Mouse (Mus musculus): ENCODE measurements at regions not wholly inside any gene's neighbourhood (a gene's known extent, or its start where the extent isn't known, plus 50 kb on each side); places are given as distances from the start of the nearest gene placed in this dataset.

DNA sequence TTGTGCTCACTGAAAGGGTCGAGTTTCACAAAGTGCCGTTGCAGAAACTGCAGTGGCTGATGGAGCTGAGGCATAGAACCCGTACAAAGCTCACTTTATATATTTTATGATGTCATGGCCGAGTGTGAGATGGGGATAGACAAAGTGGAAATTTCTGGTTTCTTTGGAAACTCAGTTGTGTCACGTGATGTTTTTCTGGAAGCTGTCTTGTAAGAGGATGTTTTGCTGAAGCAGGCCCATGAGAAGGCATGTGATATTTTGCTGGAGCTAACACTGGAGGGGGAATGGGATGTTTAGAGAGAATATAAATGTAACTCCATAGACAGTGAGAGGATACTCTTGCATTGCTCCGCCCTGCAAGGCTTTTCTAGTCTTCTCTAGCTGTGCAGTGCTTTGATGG is 311.7 kb downstream of the Tmem132b start:
- WGBS, result 69% methylated on average over 6 of the region's 6 CpGs
- H3K4me1 ChIP-seq, result no peaks in the 10 kb centered on the region
- no peak overlapping the region for H3K4me2 ChIP-seq (replicated peaks)
- no peak overlapping the region for H3K27ac ChIP-seq (replicated peaks)
- H3K9me3 ChIP-seq (replicated peaks), result no peaks in the 10 kb centered on the region
- no peaks in the 10 kb centered on the region for H3K36me3 ChIP-seq
- ATAC-seq (ENCODE audit: insufficient number of reproducible peaks, low FRiP score, low TSS enrichment, low read depth), result no peak
- H3K9ac ChIP-seq, result no peak overlapping the region
- no peaks in the 10 kb centered on the region for H3K27me3 ChIP-seq
- no peak overlapping the region for H3K4me3 ChIP-seq (replicated peaks)

DNA sequence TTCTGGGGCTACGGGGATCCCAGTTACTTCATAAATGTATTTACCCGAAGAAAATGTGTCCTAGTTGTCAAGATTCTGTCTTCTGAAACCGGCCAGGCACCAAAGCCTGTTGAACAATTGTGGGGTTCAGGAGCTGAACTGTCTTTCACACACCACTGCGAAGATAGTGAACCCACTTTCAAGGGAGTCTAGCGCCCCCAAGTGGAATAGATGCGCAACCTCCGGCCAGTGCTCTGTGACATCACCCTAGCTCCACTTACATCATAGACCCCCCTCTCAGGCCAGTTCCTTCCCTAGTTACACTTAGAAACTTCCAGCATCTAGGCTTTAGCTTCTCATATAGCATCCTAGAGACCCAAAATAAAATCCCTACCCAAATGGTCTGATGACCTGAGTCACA is 318.1 kb downstream of the Tmem132b start:
- 85% methylated on average over 7 of the region's 7 CpGs for WGBS
- Histone ChIP-seq H3K27ac (replicated peaks) (no peak overlapping the region), H3K36me3 (no peaks in the 10 kb centered on the region), H3K4me2 (replicated peaks) (no peak overlapping the region), H3K27me3 (no peaks in the 10 kb centered on the region), H3K4me3 (replicated peaks) (no peak overlapping the region), H3K9ac (no peak overlapping the region), H3K4me1 (no peaks in the 10 kb centered on the region), H3K9me3 (replicated peaks) (no peaks in the 10 kb centered on the region)
- no peak for ATAC-seq (ENCODE audit: insufficient number of reproducible peaks, low FRiP score, low TSS enrichment, low read depth)

DNA sequence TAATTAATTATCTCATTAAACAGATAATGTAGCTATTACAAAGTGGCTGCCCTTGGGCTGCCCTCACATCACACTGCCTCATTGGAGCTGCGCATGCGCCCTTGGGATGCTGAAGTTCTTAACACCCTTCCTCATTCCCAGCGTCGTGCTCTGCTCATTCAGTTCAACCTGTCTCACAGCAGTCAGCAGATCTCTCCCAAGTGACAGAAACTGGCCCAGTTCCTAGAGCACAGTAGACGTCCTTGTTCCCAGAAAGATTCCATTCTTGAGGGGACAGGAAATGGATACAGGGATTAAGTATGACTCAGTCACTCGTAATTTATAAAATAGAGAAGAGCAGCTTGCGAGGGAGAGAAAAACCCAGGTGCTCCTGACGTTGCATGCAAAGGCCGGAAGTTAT is 344.7 kb downstream of the Tmem132b start:
- Histone ChIP-seq H3K9me3 (replicated peaks) (no peaks in the 10 kb centered on the region), H3K27ac (replicated peaks) (no peak overlapping the region), H3K4me2 (replicated peaks) (no peak overlapping the region), H3K27me3 (no peaks in the 10 kb centered on the region), H3K4me3 (replicated peaks) (no peak overlapping the region), H3K4me1 (no peaks in the 10 kb centered on the region), H3K36me3 (no peaks in the 10 kb centered on the region), H3K9ac (no peak overlapping the region)
- WGBS, result 65% methylated on average over 9 of the region's 9 CpGs
- ATAC-seq (ENCODE audit: insufficient number of reproducible peaks, low FRiP score, low TSS enrichment, low read depth), result no peak

DNA sequence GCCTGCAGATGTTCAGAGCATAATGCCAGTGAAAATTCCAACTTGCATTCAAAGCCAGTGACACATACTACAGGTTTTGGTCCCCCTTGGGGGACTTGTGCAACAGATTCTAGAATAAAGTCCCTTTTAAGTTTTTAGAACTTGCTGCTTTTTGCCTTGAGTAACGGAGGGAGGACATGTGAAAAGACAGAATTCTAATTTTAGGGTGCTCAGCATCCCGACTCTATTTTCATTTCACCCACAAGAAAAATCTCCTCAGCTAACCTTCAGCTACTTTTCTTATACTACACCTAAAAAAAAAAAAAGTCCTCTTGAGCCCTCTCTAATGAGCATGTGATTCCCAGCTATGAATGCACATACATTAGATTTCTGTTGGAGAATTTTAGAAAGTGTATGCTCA is 357.3 kb downstream of the Tmem132b start:
- Histone ChIP-seq H3K9me3 (replicated peaks) (no peaks in the 10 kb centered on the region; the same call in 1 of the 2 replicates), H3K9ac (no peak overlapping the region), H3K36me3 (no peaks in the 10 kb centered on the region), H3K27ac (replicated peaks) (no peak overlapping the region), H3K4me3 (replicated peaks) (no peak overlapping the region), H3K27me3 (no peaks in the 10 kb centered on the region), H3K4me1 (no peaks in the 10 kb centered on the region), H3K4me2 (replicated peaks) (no peak overlapping the region)
- ATAC-seq (ENCODE audit: insufficient number of reproducible peaks, low FRiP score, low TSS enrichment, low read depth), result no peak
- 84% methylated on average over 2 of the region's 2 CpGs for WGBS

DNA sequence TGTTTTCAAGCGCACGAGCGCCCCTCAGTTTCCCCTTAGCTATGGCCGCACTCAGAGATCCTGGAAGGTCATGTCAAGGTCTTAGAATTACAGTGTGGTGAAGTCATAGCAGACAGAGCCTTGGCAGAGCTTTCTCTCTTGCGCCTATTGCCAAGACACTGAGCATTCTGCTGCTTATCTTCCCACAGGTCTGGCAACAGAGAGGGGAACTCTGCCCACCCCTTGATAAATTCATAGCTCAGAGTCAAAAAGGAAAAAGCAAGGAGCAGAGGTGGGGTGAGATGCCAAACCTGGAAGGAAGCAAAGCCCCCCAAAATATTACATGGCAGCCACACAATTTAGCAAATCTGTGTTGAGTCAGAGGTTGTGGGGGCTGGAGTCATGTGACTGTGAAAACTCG is 362.3 kb downstream of the Tmem132b start:
- no peaks in the 10 kb centered on the region for H3K36me3 ChIP-seq
- H3K4me2 ChIP-seq (replicated peaks), result no peak overlapping the region
- no peak overlapping the region for H3K9ac ChIP-seq
- no peak for ATAC-seq (ENCODE audit: insufficient number of reproducible peaks, low FRiP score, low TSS enrichment, low read depth)
- H3K27ac ChIP-seq (replicated peaks), result no peak overlapping the region
- H3K4me1 ChIP-seq, result no peaks in the 10 kb centered on the region
- 82% methylated on average over 6 of the region's 6 CpGs for WGBS
- H3K9me3 ChIP-seq (replicated peaks), result no peaks in the 10 kb centered on the region; the same call in 1 of the 2 replicates
- no peak overlapping the region for H3K4me3 ChIP-seq (replicated peaks)
- no peaks in the 10 kb centered on the region for H3K27me3 ChIP-seq

DNA sequence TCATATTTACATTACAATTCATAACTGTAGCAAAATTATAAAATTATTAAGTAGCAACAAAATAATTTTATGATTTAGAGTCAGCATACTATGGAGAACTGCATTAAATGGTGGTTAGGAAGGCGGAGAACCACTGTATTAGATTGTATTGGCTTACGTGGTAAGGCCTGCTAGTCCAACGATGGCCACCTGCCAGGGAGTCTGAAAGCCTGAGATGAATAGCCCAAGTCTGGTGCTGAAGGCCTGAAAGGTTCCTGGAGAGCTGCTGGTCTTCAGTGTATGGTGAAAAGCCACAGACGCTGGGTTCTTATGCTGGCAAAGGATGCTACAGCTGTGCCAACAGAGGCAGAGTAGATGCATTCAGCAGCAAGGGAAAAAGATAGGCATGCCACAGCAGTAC is 370.5 kb downstream of the Tmem132b start:
- 81% methylated on average over 4 of the region's 4 CpGs for WGBS

DNA sequence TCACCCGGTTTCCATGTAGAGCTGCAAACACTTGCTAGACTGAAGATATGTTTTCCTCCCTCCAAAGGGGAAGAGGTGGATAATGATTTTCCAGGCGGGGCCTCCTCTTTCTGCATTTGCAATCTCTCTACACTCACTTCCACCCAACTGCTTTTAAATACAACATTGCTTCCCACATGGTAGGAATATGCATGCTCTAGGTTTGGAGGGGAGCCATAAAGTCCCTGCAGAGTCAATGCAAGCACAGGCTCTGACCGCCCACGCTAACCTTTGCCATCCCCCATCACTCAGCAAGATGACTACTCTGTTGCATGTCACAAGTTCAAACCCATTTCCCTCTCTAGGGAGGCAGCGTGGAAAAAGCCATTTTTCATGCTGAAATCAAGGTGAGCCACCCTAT is 372.9 kb downstream of the Tmem132b start:
- no peaks in the 10 kb centered on the region for H3K9me3 ChIP-seq (replicated peaks)
- WGBS, result 80% methylated on average over 5 of the region's 5 CpGs
- H3K9ac ChIP-seq, result no peak overlapping the region
- H3K27me3 ChIP-seq, result no peaks in the 10 kb centered on the region
- H3K4me1 ChIP-seq, result no peaks in the 10 kb centered on the region
- no peaks in the 10 kb centered on the region for H3K36me3 ChIP-seq
- H3K4me2 ChIP-seq (replicated peaks), result no peak overlapping the region
- no peak for ATAC-seq (ENCODE audit: insufficient number of reproducible peaks, low FRiP score, low TSS enrichment, low read depth)
- no peak overlapping the region for H3K27ac ChIP-seq (replicated peaks)
- no peak overlapping the region for H3K4me3 ChIP-seq (replicated peaks)

More for the DNA sequence above, 370.5 kb downstream of the Tmem132b start:
- Histone ChIP-seq H3K27me3 (no peaks in the 10 kb centered on the region), H3K4me3 (replicated peaks) (no peak overlapping the region), H3K36me3 (no peaks in the 10 kb centered on the region), H3K27ac (replicated peaks) (no peak overlapping the region), H3K9ac (no peak overlapping the region), H3K9me3 (replicated peaks) (no peaks in the 10 kb centered on the region), H3K4me1 (no peaks in the 10 kb centered on the region), H3K4me2 (replicated peaks) (no peak overlapping the region)
- no peak for ATAC-seq (ENCODE audit: insufficient number of reproducible peaks, low FRiP score, low TSS enrichment, low read depth)

DNA sequence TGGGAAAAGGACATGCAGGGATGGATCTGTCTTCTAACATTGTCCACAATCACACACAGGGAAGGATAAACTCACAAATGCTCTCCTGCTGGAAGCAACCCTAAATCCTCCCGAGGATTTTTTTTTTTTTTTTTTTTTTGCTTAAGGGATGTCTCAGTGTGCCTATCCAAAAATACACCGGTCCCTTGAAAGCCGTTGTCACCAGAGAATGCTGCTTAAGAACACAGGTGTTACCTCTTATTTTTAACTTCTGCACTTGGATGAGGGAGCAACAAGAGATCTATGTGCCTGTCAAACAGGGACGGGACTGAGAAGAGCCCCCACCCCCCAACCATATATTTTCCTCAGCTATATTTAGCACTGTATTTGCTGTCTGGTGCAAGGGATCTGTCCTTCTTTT is 375.8 kb downstream of the Tmem132b start:
- H3K4me3 ChIP-seq (replicated peaks), result no peak overlapping the region
- no peak for ATAC-seq (ENCODE audit: insufficient number of reproducible peaks, low FRiP score, low TSS enrichment, low read depth)
- no peaks in the 10 kb centered on the region for H3K36me3 ChIP-seq
- H3K9ac ChIP-seq, result no peak overlapping the region
- no peaks in the 10 kb centered on the region for H3K4me1 ChIP-seq
- WGBS, result 86% methylated on average over 4 of the region's 4 CpGs
- no peaks in the 10 kb centered on the region for H3K27me3 ChIP-seq
- no peaks in the 10 kb centered on the region for H3K9me3 ChIP-seq (replicated peaks)
- no peak overlapping the region for H3K27ac ChIP-seq (replicated peaks)
- H3K4me2 ChIP-seq (replicated peaks), result no peak overlapping the region

DNA sequence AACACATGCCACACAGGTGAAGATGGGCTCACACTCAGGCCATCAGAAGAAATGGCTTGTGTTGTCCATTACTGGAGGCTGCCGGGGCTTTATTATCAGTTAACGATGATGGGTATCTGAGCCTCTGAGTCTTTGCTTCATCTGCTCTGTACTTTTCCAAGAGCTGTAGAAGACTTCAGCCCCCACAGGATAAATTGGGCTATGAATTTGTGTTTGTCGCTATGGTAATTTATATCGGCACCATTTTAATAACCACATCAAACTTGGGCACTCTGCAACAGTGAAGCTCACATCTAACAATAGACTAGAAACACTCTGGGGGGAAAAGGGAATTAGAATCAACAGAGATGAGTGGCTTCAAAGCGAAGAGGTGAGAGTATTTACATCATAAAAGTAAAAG is 376.3 kb downstream of the Tmem132b start:
- H3K4me2 ChIP-seq (replicated peaks), result no peak overlapping the region
- H3K9ac ChIP-seq, result no peak overlapping the region
- H3K27me3 ChIP-seq, result no peaks in the 10 kb centered on the region
- no peak for ATAC-seq (ENCODE audit: insufficient number of reproducible peaks, low FRiP score, low TSS enrichment, low read depth)
- no peaks in the 10 kb centered on the region for H3K36me3 ChIP-seq
- no peaks in the 10 kb centered on the region for H3K9me3 ChIP-seq (replicated peaks)
- 91% methylated on average over 5 of the region's 5 CpGs for WGBS
- no peak overlapping the region for H3K4me3 ChIP-seq (replicated peaks)
- no peaks in the 10 kb centered on the region for H3K4me1 ChIP-seq
- H3K27ac ChIP-seq (replicated peaks), result no peak overlapping the region

DNA sequence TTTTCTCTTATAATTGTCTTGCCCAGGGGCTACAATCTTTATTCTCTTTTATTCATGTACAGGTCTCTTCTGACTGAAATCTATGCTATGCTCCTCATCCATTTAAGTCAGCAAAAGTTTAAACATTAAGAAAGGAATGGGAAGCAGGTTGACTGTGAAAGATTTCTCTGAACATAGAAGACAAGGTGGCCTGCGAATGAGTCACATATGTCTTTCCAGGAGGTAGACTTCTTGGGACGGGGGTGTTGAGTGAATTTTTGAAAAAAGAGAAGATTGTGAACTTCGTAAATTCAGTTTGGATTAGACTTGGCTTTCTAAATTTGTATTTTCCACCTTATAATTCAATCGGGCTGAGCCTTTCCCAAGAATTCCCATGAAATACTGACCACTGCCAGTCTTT is 384.3 kb downstream of the Tmem132b start:
- H3K9ac ChIP-seq, result no peak overlapping the region
- no peak for ATAC-seq (ENCODE audit: insufficient number of reproducible peaks, low FRiP score, low TSS enrichment, low read depth)
- no peak overlapping the region for H3K4me3 ChIP-seq (replicated peaks)
- 86% methylated on average over 4 of the region's 4 CpGs for WGBS
- no peaks in the 10 kb centered on the region for H3K4me1 ChIP-seq
- H3K4me2 ChIP-seq (replicated peaks), result no peak overlapping the region
- H3K36me3 ChIP-seq, result no peaks in the 10 kb centered on the region
- no peak overlapping the region for H3K27ac ChIP-seq (replicated peaks)
- 0 out of 2 replicates have a peak, but pooled peaks cover 4% of the 10 kb centered on the region for H3K9me3 ChIP-seq (replicated peaks)
- no peaks in the 10 kb centered on the region for H3K27me3 ChIP-seq

DNA sequence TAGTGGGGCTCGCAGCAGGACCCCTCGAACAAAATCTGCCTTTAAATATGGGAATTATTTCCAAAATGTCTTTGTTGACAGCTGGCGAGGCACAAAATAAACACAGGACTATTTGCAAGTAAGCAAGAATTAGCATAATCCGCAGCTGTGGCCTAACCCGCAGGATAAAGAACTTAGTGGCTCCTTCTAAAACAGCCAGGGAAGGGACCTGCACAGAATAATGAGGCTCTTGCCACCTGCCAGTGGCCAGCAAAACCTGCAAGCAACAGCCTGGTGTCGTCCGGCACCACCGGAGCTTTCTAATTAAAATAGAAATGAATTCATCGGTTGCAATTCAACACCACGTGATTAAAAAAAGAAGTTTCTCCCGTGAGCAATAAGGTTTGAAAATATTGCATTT is 389.4 kb downstream of the Tmem132b start:
- no peak overlapping the region for H3K4me2 ChIP-seq (replicated peaks)
- H3K4me1 ChIP-seq, result no peaks in the 10 kb centered on the region
- ATAC-seq (ENCODE audit: insufficient number of reproducible peaks, low FRiP score, low TSS enrichment, low read depth), result no peak
- 0 out of 2 replicates have a peak, but pooled peaks cover 4% of the 10 kb centered on the region for H3K9me3 ChIP-seq (replicated peaks)
- no peak overlapping the region for H3K9ac ChIP-seq
- no peaks in the 10 kb centered on the region for H3K27me3 ChIP-seq
- WGBS, result 22% methylated on average over 11 of the region's 11 CpGs
- no peak overlapping the region for H3K4me3 ChIP-seq (replicated peaks)
- no peaks in the 10 kb centered on the region for H3K36me3 ChIP-seq
- H3K27ac ChIP-seq (replicated peaks), result no peak overlapping the region

DNA sequence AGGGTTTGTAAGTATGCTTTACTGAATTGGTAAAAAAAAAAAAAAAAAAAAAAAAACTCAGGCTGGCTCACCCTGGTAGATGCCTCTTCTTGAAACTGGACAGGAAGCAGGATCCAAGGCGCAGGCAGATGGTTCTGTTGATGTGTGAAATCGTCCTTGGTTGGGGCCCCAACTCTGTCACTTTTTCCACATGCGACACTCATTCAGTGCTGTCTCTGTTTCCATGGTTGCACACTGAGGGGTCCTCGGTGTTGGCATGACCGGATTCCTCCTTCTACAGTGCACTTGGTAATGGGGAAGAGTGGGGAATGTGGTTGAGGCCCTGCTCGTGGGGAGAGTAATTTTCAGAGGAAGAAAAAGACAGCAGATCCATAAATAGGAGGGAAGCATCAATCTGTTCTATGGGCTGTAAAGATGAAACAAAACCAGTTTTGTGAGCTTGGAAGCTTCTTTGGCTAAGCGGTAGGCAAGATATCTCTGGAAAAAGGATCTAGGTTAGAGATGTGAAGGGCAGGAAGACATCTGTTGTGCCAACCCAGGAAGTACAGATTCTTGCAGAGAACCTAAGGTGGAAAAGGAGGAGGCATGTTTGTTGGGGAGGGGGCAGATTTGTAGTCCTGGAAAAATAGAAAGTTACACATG is 394.4 kb downstream of the Tmem132b start:
- no peak for ATAC-seq (ENCODE audit: insufficient number of reproducible peaks, low FRiP score, low TSS enrichment, low read depth)
- Histone ChIP-seq H3K27ac (replicated peaks) (no peak overlapping the region), H3K4me3 (replicated peaks) (no peak overlapping the region), H3K9ac (no peak overlapping the region), H3K4me1 (no peaks in the 10 kb centered on the region), H3K36me3 (no peaks in the 10 kb centered on the region), H3K4me2 (replicated peaks) (no peak overlapping the region), H3K9me3 (replicated peaks) (no peaks in the 10 kb centered on the region), H3K27me3 (no peaks in the 10 kb centered on the region)
- WGBS, result 63% methylated on average over 7 of the region's 7 CpGs

Measured in embryonic facial prominence, embryonic 15.5 days (tissue).